Mouse (Mus musculus): ENCODE measurements at regions not wholly inside any gene's neighbourhood (a gene's known extent, or its start where the extent isn't known, plus 50 kb on each side); places are given as distances from the start of the nearest gene placed in this dataset.

DNA sequence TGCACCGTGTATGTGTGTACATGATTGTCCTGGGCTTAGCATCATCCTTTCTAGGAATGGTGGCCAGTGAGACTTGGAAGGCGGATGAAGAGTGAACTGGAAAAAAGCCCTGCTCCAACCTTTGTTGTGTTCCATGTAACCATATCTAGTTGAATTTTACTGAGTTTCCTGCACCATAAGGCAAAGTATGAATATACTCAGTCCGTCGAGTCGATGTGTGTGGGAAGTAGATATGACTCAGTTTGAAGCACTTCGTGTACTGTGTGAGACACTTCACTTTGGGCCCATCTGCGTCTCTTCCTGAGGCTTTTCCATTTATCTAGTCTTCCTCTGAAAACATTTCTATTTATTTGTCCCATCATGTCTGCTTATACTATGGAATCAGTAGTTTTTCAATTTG lies 139.5 kb upstream of the Sp8 start:
- TF ChIP-seq POLR2A (IDR thresholded peaks at IDR 0.05; ENCODE audit: low read depth, low read length): no peak
- no peak for TF ChIP-seq CTCF (IDR thresholded peaks at IDR 0.05; ENCODE audit: extremely low read depth, insufficient read length, insufficient replicate concordance, low read depth, low read length)
